Mouse (Mus musculus) regulatory T cell (primary cell): ENCODE measurements around the gene Reg3a.
"Not testable (repeated sequence)": the region's sequence is repeated elsewhere in the genome, so short reads cannot be mapped to it uniquely, and the experiment has no call there.

Experiments
- in situ Hi-C: fragments of 300-600 bp; cut with MboI, MseI; formaldehyde crosslinking; loops from one replicate; pipeline ENCODE4 v1.15.1; 2025; ENCODE audit warnings: high pct_unique_total_duplicates

Gene Reg3a

DNA sequence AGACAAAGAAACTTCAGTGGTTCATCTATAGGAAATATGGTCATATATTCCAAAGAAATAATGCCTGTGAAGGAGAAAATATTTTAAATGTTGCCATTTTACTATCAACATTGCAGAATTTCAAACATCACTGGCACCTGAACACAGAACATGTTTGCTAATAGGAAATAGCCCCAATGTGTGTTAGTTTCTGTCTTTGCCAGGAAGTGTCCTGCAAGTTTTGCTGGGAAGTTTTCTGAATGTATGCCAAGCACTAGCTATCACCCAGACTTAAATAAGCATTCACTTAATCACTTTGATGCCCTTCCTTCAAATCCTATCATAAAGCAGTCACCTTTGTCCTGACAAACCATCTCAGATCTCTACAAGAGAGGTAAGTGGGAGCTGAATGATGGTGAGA is at the start of gene Reg3a:
TSS of gene Reg3a (plus strand) at position 301 of the 400 bp plus-strand sequence.
- in situ Hi-C loops, result no loop called here

DNA sequence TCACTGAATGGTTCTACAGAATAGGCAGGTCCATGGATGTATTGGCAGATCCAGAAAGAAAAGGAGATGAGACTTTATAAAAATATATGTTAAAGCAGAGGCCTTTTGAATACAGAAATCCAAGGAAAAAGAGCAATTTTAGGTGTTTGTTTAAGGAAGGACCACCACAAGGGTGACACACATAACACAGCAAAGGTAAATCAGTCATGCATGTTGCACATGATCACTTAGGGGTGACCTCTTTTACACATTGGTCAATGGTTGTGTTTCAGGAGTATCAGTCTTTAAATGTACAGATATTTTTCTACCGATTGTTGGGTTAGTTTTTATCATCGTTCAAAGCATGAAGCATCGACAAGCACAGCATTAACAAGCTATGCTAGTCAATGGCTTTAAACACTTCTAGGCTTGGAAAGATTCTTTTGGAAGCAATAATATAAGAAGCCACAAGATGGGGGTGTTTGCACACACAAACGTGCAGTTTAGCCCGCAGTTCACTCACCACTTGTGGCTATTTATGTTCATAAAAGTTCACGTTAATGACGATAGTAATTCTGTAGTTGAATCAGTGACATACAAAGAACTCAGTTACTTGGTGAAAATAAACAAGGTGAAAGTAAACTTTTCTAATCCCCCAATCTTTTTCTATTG is 48.5 kb upstream of the Reg3a start:
- in situ Hi-C loops, result no loop called here

- in situ Hi-C loops, result no loop called here
These were observed 40.2 kb upstream of the Reg3a start for GRCm38 (mm10) chr6:78340296-78340695.

GRCm38 (mm10) chr6:78341689-78342088 is 38.8 kb upstream of the Reg3a start:
- in situ Hi-C loops, result no loop called here

DNA sequence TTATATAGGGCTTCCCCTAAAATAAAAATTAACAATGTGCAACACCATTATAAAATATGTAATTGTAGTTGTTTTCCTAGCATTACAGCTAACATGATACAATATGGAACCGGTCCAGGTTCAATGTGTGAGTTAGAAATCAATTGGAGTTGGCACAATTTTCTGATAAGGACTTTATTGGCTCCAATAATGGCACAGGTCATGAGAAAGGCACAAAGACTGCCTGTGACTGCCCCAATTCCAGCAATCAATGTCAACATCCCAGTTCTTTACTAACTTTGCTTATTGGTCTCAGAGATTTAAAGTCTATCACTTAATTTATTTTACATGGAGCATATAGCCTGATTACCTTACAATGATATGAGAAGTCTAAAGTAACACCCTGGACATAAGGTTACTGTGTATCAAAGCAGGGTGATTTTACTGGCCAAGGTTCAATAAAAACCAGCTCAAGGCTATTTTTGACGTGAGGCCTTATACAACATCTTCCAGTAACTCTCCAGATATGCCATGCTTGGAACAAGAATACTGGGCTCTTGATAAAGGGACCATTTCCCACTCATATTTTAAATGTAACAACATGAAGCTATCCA is 18.4 kb upstream of the Reg3a start:
- in situ Hi-C loops, result no loop called here

- in situ Hi-C loops, result no loop called here
These were observed 10.2 kb upstream of the Reg3a start, which contains the start of gene Reg3b for GRCm38 (mm10) chr6:78370357-78370756. TSS of gene Reg3b (plus strand) at chr6:78370657.

DNA sequence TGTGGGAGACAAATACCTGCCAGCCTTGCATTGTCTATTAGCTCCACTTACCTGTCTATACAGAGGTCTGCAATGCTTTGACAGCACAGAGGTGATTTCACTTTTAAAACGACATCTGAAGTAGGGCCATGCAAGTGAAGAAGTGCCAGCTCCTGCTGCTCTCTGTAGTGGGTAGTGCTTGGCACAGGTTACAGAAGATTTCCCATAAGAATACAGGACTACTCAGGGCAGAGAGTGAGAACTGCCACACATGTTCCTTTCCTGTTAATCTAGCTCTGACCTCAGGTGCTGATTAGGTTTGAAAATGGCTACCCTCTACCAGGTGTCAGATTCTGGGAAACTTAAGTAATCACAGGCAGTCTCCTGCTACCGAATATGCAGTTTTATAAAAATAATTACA is 1.7 kb upstream of the Reg3a start, which contains the start of gene Reg3d:
TSS of gene Reg3d (minus strand) at position 101 of the 400 bp plus-strand sequence.
- in situ Hi-C loops, result no loop called here

- in situ Hi-C loops, result no loop called here
These were observed 5.1 kb downstream of the Reg3a start for GRCm38 (mm10) chr6:78385609-78386008.

DNA sequence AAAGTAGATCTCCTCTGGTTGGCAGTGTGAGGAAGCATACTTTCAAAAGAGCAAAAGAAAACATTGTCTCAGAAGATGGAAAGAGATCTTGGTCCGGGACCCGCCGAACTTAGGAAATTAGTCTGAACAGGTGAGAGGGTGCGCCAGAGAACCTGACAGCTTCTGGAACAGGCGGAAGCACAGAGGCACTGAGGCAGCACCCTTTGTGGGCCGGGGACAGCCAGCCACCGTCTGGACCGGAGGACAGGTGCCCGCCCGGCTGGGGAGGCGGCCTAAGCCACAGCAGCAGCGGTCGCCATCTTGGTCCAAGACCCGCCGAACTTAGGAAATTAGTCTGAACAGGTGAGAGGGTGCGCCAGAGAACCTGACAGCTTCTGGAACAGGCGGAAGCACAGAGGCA is 14.8 kb downstream of the Reg3a start, which contains the start of gene Reg2:
TSS of gene Reg2 (plus strand) at position 301 of the 400 bp plus-strand sequence.
- in situ Hi-C loops, result not testable (repeated sequence)

DNA sequence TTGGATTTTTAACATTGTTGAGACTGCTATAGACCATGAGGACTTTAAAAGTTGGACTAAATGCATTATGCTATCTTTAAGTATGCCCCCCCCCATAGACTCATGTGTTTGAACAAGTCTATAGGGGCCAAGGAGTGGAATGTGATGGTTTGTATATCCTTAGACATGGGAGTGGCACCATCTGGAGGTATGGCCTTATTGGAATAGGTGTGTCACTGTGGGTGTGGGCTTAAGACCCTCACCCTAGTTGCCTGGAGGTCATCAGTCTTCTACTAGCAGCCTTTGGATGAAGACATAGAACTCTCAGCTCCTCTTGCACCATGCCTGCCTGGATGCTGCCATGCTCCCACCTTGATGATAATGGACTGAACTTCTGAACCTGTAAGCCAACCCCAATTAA is 41.9 kb downstream of the Reg3a start, which contains the start of gene Reg1:
TSS of gene Reg1 (plus strand) at position 301 of the 400 bp plus-strand sequence.
- in situ Hi-C loops, result not testable (repeated sequence)

GRCm38 (mm10) chr6:78425497-78425896 is 45.0 kb downstream of the Reg3a start:
- in situ Hi-C loops, result no loop called here
